Mouse (Mus musculus) midbrain, embryonic 16.5 days (tissue): Measurements from ENCODE around the gene Dapk2. TPM values are rescaled to one million over a fixed set of nuclear protein-coding genes. Genes with fewer than 3 reads are reported as not detected.

Experiments
- ATAC-seq: fragments of 200-750 bp; cut with Nextera tagmentation; 2 replicates; pipeline ENCODE4 v1.8.0; 2017; ENCODE audit warnings: moderate TSS enrichment
- H3K27ac ChIP-seq: fragments of 300-500 bp; sonication (generic); 2 replicates; pipeline ENCODE4 v1.5.1; 2014; ENCODE audit warnings: mild to moderate bottlenecking, low read length, mixed read lengths
- H3K27me3 ChIP-seq: fragments of 300-500 bp; sonication (generic); 2 replicates; pipeline ENCODE4 v1.6.1; 2014; ENCODE audit warnings: low read depth, low read length, mixed read lengths; ENCODE audit not compliant: control insufficient read depth, insufficient read depth
- H3K36me3 ChIP-seq: fragments of 300-500 bp; sonication (generic); 2 replicates; pipeline ENCODE4 v1.6.1; 2014; ENCODE audit warnings: mild to moderate bottlenecking, low read length, moderate library complexity, mixed read lengths; ENCODE audit not compliant: control insufficient read depth, insufficient read depth
- H3K4me1 ChIP-seq: fragments of 300-500 bp; sonication (generic); 2 replicates; pipeline ENCODE4 v1.6.1; 2014; ENCODE audit warnings: mild to moderate bottlenecking, low read length, mixed read lengths; ENCODE audit not compliant: control insufficient read depth, insufficient read depth
- H3K4me2 ChIP-seq: fragments of 300-500 bp; sonication (generic); 2 replicates; pipeline ENCODE4 v1.6.1; 2014; ENCODE audit warnings: mild to moderate bottlenecking, low read length, mixed read lengths
- H3K4me3 ChIP-seq: fragments of 300-500 bp; sonication (generic); 2 replicates; pipeline ENCODE4 v1.5.1; 2014; ENCODE audit warnings: low read depth, mild to moderate bottlenecking, low read length, moderate library complexity, mixed read lengths
- H3K9ac ChIP-seq: fragments of 300-500 bp; sonication (generic); 2 replicates; pipeline ENCODE4 v1.6.1; 2014; ENCODE audit warnings: low read depth, low read length, mixed read lengths
- H3K9me3 ChIP-seq: fragments of 300-500 bp; sonication (generic); replicated peaks from 2 replicates; pipeline ENCODE4 v1.6.1; 2014; ENCODE audit warnings: mild to moderate bottlenecking, low read length, mixed read lengths; ENCODE audit not compliant: control insufficient read depth, poor library complexity, severe bottlenecking
- WGBS: fragments of 180-500 bp; shearing (Covaris S2); extraction: QIAGEN DNeasy Blood & Tissue Kit; methylation state at CpG from one replicate; pipeline ENCODE4 v1.1.7; 2014; 5-methylcytosine and 5-hydroxymethylcytosine counted together
- polyA plus RNA-seq: library from polyadenylated mRNA; unstranded; fragments of >200 nt; fragmentation: Nextera tagmentation; extraction: Ambion mirVana; gene quantifications from 2 replicates; pipeline ENCODE4 v1.2.1, GENCODE M21; 2015

Gene Dapk2
- polyA plus RNA-seq, 1 experiment from 2014 or later: 0.90 TPM

DNA sequence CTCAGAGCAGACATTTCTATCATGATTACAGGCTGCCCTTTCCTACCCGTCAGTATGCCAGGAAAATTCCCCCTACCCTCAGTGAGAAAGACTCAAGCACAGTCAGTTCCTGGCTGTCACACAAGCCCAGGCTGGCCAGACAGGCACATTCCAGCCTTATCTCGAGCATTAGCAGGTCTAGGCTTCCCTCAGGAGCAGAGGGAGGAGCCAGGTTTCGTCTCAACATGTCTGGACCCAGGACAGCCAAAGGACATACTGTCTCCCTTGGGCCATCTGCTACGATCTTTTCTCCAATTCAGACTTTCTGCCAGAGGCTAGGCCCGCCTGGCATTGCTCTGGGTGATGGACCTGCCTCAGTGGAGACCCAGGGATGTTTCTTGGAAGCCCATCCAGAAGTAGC, 48.8 kb downstream of the Dapk2 start:
- Histone ChIP-seq H3K27me3 (no peaks in the 10 kb centered on the region), H3K9ac (no peak overlapping the region), H3K4me1 (no peaks in the 10 kb centered on the region), H3K4me3 (no peak overlapping the region), H3K4me2 (no peak overlapping the region), H3K9me3 (no peaks in the 10 kb centered on the region), H3K36me3 (no peaks in the 10 kb centered on the region), H3K27ac (no peak overlapping the region)
- no peak for ATAC-seq
- 80% methylated on average over 5 of the region's 5 CpGs for WGBS

DNA sequence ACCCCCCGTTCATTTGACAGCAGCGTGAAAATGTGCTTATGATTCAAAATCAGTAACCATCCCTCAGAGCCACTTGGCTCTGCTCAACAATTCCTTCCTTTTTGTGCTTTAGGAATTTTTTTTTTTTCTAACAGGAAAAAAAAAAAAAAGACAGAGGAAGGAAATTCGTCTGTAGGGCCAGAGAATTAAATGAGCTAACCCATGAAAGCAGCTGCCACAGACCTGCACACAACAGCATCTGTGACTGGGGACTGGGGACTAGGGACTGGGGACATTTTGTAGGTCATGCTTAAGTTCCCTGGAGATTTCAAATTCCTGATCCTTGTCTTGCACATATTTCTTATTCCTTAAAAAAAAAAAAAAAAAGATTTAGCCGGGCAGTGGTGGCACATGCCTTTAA, 53.4 kb downstream of the Dapk2 start:
- no peak for ATAC-seq
- Histone ChIP-seq H3K4me1 (no peaks in the 10 kb centered on the region), H3K27ac (no peak overlapping the region), H3K36me3 (no peaks in the 10 kb centered on the region), H3K9ac (no peak overlapping the region), H3K9me3 (no peaks in the 10 kb centered on the region), H3K4me3 (no peak overlapping the region), H3K4me2 (no peak overlapping the region), H3K27me3 (no peaks in the 10 kb centered on the region)
- WGBS: 32% methylated on average over 4 of the region's 4 CpGs

DNA sequence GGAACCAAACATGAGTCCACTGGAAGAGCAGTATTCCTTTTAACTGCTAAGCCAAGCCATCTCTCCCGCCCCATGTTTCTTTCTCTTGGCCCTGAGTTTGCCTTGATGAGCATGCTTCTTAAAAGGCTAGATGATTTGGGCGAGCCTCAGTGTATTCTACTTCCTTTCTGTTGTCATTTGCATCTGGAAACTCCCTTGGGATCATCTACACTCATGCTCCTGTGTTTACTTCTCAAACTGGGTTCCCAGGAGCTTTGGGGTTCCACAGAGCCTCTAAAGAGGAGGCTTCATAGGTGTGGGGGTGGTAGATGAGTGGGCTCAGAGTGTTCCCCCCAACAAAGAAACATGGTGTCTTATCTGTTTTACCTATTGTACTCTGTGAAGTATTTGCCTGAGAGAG, 54.1 kb downstream of the Dapk2 start:
- Histone ChIP-seq H3K36me3 (no peaks in the 10 kb centered on the region), H3K27me3 (no peaks in the 10 kb centered on the region), H3K27ac (no peak overlapping the region), H3K4me1 (no peaks in the 10 kb centered on the region), H3K9ac (no peak overlapping the region), H3K9me3 (no peaks in the 10 kb centered on the region), H3K4me2 (no peak overlapping the region), H3K4me3 (no peak overlapping the region)
- ATAC-seq: no peak
- WGBS: 86% methylated on average over 2 of the region's 2 CpGs

DNA sequence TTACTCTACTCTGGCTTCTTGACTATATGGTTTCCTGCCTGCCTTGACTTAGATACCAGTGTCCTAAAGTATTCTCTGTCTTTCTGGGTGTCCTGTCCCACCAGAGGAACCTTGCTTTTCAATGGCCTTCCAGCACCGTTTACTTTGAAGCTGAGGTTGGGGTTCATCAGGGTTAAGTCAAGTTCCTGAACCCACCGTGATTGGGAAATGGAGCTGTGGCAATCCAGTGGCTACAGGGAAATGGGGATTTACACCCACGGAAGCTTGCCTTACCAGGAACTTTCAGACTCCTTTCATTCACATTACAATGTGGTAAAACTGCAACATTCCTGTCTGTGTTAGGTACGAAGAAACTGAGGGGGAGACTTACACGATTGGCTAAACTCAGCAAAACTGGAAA, 54.8 kb downstream of the Dapk2 start:
- no peaks in the 10 kb centered on the region for H3K4me1 ChIP-seq
- no peaks in the 10 kb centered on the region for H3K27me3 ChIP-seq
- no peak overlapping the region for H3K4me2 ChIP-seq
- H3K9ac ChIP-seq: no peak overlapping the region
- H3K4me3 ChIP-seq: no peak overlapping the region
- H3K27ac ChIP-seq: no peak overlapping the region
- no peak for ATAC-seq
- H3K9me3 ChIP-seq: no peaks in the 10 kb centered on the region
- no peaks in the 10 kb centered on the region for H3K36me3 ChIP-seq
- 94% methylated on average over 5 of the region's 5 CpGs for WGBS

DNA sequence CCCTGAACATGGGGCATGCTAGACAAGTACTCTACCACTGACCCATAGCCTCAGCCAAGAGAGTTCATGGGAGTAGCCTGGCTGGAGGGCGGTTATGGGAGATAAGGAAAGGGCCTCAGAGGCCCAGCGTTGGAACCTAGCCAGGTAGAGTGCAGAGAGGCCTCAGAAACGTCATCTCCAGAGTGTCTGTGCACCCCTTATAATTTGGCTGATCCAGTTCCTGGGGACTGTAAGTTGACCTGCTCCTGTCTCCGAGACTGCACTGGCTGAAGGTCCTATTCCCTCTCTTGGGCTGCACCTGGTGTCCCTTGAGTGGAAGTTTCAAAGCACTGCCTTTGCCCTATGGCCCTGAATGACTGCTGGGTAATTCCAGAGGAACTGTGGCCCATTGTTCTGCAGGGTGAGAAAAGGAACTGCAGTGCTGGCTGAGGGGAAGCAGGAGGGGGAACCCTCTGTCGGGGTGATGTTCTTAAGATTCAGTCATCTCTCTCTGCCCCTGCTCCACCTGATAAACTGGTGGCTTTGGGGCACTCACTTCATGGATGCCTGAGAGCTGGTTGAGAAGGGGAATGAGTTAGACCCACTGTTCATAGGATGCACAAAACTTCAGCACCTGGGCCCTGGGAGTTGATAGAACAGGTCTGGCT, 55.5 kb downstream of the Dapk2 start:
- H3K27me3 ChIP-seq: no peaks in the 10 kb centered on the region
- no peaks in the 10 kb centered on the region for H3K9me3 ChIP-seq
- no peaks in the 10 kb centered on the region for H3K4me1 ChIP-seq
- no peak overlapping the region for H3K4me2 ChIP-seq
- no peak overlapping the region for H3K4me3 ChIP-seq
- no peak for ATAC-seq
- H3K27ac ChIP-seq: no peak overlapping the region
- no peaks in the 10 kb centered on the region for H3K36me3 ChIP-seq
- WGBS: 39% methylated on average over 5 of the region's 5 CpGs
- no peak overlapping the region for H3K9ac ChIP-seq

DNA sequence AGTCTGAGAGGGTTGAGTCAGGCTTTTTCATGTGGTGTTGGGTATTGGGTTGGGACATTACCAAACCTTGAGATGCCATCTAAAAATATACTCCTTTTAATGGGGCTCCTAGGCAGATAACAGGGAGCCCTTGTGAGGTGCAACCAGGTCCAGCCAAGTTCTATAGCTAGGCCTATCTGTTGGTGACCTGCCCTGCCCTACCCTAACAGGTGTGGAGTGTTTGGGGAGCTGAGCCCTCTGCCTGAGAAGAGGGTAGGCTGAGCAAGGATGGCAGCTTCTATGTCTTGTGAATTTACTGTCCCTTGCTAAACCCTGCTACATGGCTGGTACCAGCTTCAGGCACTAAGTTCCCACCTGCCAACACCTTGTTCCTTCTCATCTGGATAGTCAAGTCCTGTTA, 57.5 kb downstream of the Dapk2 start:
- H3K36me3 ChIP-seq: no peaks in the 10 kb centered on the region
- no peak overlapping the region for H3K4me3 ChIP-seq
- no peak overlapping the region for H3K9ac ChIP-seq
- no peak overlapping the region for H3K4me2 ChIP-seq
- H3K27me3 ChIP-seq: no peaks in the 10 kb centered on the region
- H3K4me1 ChIP-seq: no peaks in the 10 kb centered on the region
- no peak for ATAC-seq
- no peaks in the 10 kb centered on the region for H3K9me3 ChIP-seq
- no peak overlapping the region for H3K27ac ChIP-seq

DNA sequence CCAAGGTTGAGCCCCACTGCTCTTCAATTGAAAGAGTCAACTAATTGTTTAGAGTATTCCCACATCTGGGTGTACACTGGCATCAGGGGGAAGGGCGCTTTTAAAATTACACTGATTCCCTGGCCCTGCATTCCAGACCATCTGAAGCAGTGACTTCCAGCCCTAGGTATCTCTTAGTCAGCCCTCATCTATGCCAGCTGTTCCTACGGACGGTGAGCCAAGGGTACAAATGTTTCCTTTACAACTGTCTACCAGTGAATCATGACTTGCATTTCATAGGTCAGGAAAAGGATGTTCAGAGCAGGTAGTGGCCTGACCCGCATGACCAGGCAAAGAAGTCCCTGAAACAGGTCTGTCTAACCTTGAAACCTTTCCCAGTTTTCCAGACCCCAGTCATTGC, 59.9 kb downstream of the Dapk2 start:
- Histone ChIP-seq H3K9me3 (no peaks in the 10 kb centered on the region), H3K4me1 (no peaks in the 10 kb centered on the region), H3K9ac (no peak overlapping the region), H3K36me3 (no peaks in the 10 kb centered on the region), H3K4me3 (no peak overlapping the region), H3K27ac (no peak overlapping the region), H3K27me3 (no peaks in the 10 kb centered on the region), H3K4me2 (no peak overlapping the region)
- ATAC-seq: no peak
- 91% methylated on average over 4 of the region's 4 CpGs for WGBS

DNA sequence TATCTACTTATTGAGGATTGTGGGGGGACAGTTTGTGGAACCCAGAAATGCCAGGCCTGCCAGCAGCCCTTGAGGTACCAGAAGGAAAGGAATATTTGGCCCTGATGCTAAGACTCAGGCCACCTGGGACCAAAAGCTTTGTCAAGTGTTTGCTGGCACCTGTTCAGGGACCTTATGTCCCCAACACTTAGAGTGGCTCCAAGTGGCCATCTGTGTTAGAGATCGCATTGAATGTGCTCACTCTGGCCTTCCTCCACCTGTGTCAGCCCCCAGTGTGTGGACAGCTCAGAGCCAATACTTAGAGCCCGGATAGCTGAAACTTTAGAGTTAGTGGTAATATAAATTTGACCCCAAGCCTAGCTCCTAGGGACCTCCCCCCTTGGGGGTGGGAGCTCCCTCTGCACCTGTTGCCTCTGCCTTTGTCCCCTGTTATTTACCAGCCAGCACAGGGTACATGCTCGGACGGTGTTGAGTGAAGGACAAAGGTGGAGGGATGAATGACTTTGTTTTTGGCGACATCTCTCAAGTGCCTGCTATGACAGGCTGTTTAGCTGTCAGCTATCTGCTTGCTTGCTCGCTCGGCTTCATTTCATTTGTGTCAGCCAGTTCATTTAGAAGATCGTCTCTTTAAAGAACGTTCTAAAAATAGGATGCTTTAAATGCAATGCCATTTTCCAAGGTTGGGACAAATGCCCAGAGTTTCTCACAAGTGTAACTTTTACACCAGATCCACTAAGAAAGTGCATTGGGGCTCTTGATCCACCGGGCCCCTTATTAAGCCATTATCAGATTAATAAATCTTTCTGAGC, 61.1 kb downstream of the Dapk2 start:
- 63% methylated on average over 10 of the region's 10 CpGs for WGBS
- ATAC-seq: no peak

DNA sequence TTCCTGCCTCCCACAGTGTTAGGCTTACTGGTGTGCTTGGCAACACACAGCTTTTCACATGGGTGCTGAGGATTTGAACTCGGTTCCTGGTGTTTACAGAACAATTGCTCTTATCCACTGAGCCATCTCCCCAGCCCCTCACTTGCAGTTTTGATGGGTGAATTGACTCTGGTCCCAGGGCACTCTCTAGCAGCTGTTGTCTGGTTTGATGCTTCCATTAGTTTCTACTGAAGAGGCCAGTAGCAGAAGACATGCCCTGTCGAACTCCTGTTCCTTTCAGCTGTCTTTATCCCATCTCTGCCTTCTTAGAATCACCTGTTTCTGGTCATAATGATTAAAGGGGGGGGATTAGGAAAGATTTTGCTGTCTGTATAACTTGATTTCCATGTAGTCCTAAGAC, 65.8 kb downstream of the Dapk2 start:
- H3K4me2 ChIP-seq: no peak overlapping the region
- no peaks in the 10 kb centered on the region for H3K9me3 ChIP-seq
- no peak overlapping the region for H3K27ac ChIP-seq
- no peak overlapping the region for H3K4me3 ChIP-seq
- WGBS: 76% methylated on average over 2 of the region's 2 CpGs
- no peaks in the 10 kb centered on the region for H3K4me1 ChIP-seq
- H3K27me3 ChIP-seq: no peaks in the 10 kb centered on the region
- H3K36me3 ChIP-seq: no peaks in the 10 kb centered on the region
- ATAC-seq: no peak
- no peak overlapping the region for H3K9ac ChIP-seq

More for the DNA sequence above, 61.1 kb downstream of the Dapk2 start:
- no peaks in the 10 kb centered on the region for H3K4me1 ChIP-seq
- H3K9ac ChIP-seq: no peak overlapping the region
- H3K27ac ChIP-seq: no peak overlapping the region
- H3K27me3 ChIP-seq: no peaks in the 10 kb centered on the region
- no peaks in the 10 kb centered on the region for H3K36me3 ChIP-seq
- H3K9me3 ChIP-seq: no peaks in the 10 kb centered on the region
- no peak overlapping the region for H3K4me3 ChIP-seq
- H3K4me2 ChIP-seq: no peak overlapping the region
